Mouse (Mus musculus) cerebellum, adult 9-10 months (tissue): ENCODE results near the gene Itk.

Experiments used
- DNase-seq: peaks from one replicate; pipeline ENCODE4 v3.0.0; 2022

Gene Itk

DNA sequence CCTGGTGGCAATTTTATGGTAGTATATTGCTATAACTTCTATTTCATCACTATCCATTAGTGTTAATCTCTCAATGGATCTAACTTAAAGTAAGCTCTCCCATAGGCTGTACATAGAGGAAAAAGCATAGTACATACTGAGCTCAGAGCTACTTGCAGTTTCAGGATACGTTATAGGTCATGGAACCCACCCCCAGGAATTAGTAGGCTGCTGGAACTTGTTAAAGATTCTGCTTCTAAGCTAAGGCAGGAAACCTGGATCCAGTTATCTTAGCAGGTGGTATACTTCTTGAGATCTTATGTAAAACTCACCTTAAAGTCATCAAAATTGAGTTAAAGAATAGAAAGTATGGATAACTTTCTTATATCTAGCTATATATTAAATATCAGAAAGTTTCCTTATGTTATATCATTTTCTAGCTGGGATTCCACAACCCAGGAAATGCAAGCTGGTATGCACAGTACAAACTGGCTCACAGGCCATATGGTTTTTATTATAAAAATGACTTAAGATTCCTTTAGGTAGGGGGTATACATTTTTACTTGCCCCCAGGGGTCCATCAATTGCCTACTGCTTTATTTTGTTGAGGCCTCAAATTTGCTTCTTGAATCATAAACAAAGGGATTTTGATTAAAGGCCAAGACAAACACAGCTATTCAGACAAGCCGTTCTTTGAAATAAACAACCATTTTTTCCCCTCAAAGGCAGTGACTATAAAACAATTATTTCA, 39.5 kb downstream of the Itk start:
- DNase-seq = no peak

DNA sequence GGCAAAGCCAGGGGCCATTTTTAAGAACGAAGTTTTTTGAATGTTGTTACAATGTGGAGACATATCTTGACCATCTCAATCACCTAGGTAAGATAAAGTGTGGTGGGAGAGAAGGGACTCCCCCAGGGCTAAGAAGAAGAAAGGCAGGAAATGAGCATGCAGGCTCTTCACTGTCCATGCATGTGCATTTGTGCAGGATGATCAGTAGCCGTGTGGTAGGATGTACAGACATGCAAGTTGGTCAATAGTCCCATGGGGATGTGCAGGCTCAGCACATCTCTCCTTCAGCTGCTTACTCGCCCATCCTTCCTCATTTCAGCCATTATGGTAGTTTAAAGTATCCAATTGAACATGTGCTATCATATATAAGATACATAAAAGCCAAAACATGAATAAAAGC, 40.9 kb downstream of the Itk start:
- no peak for DNase-seq

DNA sequence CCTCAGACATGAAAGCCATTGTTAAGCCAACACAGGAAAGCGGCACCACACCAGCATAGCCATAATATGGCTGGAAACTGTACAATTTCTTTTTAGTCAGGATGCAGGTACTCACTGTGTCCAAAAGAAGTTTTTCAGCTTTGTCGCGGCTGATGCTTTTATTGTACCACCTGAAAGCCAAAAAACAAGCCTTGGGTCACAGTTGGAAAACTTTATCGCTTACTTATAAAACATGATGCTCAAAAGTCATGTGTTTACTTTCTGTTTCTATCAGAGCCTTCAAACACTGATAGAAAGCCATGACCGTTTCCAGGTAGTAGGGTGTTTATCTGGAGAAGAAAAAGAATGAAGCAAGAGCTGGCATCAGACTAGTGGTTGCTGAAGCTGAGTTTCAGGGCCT, 41.6 kb downstream of the Itk start:
- no peak for DNase-seq

- DNase-seq = no peak
Observed at GRCm38 (mm10) chr11:46343886-46344546, 45.3 kb downstream of the Itk start.

GRCm38 (mm10) chr11:46341960-46342359, 47.4 kb downstream of the Itk start:
- no peak for DNase-seq

- no peak for DNase-seq
Observed at GRCm38 (mm10) chr11:46336020-46336419, 53.3 kb downstream of the Itk start.

GRCm38 (mm10) chr11:46332217-46332616, 57.1 kb downstream of the Itk start:
- no peak for DNase-seq

- DNase-seq = no peak
Observed at GRCm38 (mm10) chr11:46326271-46327015, 62.9 kb downstream of the Itk start.

DNA sequence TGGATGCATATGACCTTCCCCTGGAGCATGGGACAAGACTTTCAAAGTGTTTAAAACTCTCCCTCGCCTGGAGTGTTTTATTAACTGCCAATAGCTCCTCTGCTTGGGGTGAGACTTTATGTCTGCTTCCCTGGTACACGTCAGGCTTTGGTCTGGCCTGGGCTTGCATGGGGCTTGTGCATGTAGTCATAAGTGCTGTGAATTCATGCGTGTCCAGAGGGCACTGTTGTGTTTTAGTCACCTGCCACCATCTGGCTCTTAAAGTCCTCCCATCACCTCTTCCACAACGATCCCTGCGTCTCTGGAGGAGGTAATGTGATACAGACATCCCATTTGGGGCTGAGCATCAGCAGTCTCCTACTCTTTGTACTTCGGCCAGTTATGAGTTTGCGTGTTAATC, 67.8 kb downstream of the Itk start:
- no peak for DNase-seq

- DNase-seq = peak; percentile 41
Observed at GRCm38 (mm10) chr11:46314534-46314933, 74.8 kb downstream of the Itk start.

DNA sequence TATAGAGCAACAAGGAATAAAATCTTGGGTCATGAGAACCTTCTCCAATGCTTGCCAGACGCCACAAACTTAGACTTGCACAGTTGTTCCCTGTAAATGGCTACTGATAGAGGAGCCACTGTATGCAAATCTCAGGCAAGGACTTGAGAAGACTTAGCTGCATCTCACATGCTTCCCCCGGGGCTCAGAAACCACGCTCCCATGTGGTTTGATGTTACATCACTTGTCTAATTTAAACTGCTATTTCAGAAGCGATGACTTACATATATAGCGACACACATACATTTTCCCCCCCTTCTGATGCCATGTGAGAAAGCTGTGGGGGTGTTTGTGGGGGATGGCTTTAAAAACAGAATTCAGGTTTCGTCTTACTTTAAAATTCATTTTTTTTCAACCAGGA, 75.5 kb downstream of the Itk start:
- DNase-seq = peak; percentile 44

DNA sequence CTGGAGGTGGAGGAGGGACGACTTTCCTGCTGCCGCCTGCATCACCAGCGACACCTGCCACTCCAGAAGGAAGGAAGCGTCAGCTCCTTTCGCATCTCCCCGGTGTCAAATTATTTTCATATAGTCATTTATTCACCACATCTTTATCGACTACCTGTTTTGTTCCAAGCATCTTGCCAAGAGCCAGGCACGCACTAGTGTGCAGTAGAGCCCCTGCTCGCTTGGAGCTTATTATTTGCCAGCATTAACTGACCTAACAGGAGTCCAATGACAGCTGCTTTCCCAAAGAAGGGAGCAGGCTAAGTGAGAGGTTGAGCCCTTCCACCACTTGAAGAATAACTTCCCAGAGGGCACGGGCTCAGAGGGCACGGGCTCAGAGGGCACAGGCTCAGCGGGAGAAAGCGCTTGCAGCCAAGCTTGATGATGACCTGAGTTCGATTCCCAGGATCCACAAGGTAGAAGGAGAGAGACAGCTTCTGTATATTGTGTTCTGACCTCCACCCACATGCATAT, 76.7 kb downstream of the Itk start, which contains the start of gene Cyfip2:
Gene Cyfip2, minus strand, starts transcription at position 337 of the 513 bp plus-strand sequence.
- DNase-seq = no peak

DNA sequence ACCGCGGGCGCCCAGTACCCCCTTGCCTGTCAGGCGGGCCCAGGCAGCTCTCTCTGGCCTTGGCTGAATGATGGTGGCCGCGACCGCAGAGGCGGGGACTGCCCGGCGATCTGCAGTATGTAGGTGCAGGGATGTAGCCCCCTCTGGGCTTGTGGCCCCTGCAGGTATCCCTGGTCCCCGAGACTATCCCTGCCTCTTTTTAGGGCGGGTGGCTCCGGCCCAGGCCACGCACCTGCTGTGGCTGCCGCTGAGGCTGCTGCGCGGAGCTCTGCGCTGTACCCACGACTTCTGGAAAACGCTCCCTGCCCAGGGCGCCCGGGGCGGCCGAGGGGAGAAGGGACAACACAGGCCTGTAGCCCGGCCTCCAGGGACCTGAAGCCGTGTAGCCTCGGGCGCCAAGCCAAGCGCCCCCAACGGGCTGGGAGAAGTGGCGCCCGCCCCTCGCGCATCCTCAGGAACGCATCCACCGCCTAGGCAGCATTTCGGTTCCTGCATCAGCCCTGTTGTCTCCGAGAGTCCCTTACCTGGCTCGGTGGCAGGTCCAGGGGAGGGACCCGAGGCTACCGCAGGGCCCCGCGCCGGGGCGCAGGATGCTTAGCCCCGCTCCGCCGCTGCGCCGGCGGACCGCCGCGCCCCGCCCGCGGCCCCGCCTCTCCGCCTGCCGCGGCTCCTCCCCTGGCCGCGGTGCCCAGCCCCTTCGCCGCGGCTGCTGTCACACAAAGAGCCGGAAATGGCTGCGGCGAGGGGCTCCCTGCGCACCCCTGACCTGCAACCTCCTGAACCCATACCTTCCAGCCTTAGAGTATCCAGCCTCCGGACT, 77.4 kb downstream of the Itk start:
- peak; percentile 77 for DNase-seq

GRCm38 (mm10) chr11:46311181-46311702, 78.1 kb downstream of the Itk start:
- peak; percentile 77 for DNase-seq

GRCm38 (mm10) chr11:46310647-46311063, 78.7 kb downstream of the Itk start:
- DNase-seq = peak; percentile 63

DNA sequence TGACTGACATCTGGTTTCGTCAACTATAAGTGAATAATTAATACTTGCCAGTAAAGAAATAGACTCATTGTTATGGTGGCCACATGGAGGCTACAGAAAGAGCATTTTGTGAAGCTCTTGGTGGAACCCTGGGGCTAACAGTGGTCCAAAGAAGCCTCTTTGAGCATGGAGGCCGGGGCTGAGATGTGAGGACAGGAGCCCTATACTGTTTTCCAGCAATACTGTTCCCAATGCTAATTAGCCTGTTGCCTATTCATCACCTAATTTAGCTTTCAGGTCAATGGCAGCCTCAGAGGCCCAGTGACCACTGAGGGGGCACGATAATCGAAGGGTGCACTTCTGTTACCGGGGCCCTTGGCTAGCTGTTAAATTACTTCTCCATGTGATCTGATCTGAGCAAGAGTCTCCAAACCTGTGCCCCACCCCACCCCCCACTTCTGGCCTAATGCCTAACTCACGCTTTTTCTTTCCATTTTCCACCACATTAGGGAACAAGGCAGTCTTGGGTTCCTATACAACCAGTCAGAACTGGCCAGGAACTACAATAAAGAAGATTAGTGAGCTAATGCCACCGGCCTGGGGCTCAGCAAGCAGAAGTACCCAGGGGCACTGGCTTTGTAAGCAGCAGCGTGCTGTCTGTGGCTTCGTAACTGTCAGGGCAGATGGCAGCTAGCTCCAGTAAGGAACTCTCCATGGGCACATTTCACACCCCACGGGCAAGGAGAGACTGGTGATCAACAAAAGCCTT, 79.3 kb downstream of the Itk start:
- DNase-seq = peak; percentile 73

- peak; percentile 69 for DNase-seq
Observed at GRCm38 (mm10) chr11:46309111-46309741, 80.1 kb downstream of the Itk start.

GRCm38 (mm10) chr11:46308271-46308974, 80.9 kb downstream of the Itk start:
- peak; percentile 53 for DNase-seq

GRCm38 (mm10) chr11:46307768-46308167, 81.5 kb downstream of the Itk start:
- DNase-seq = peak; percentile 37

DNA sequence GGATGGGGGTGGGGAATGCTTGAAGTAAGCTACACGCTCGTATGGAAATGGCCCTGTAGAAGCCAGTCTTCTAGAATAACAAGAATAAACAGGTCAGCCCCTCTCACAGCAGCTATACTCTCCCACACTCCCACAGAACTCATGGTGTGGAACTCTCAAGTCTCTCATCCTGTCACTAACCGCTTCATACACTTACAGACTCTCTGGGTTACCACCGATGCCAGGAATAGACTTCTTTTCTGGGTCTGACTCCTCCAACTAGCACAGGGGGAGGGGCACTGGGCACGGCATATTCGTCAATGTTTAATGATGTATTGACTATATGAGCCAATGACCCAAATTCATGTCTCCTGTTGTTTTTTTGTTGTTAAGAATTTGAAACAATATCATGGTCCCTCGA, 82.5 kb downstream of the Itk start:
- peak; percentile 53 for DNase-seq
